In the genomic region with DNA sequence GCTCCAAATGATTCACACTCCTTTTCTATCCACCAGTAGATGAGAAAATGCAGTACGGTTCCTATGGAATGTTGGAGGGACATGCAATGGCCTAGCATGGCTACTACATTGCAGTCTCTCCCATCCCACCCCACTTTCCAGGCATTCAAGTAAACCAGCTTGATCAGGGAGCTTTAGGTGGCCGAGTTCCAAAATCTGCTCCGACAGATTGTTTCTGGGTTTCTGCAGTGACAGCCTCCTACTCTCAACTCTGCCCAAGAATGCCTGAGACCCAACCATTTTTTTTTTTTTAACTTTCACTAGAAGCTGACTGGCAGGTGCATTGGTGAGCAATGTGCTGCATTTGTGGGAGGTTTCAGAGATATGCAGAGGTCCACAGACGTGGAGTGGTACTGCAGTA, we compare ENCODE assay signal across 14 mouse cellular contexts. TPM values are rescaled to one million over a fixed set of nuclear protein-coding genes. Genes with fewer than 3 reads are reported as not detected.
A peak's percentile ranks its signal among the peaks of the same experiment; 100 is the strongest.
DNase-seq lines count a peak whose midpoint lies in the region; ATAC-seq lines count a peak whose summit lies in the region.
"Had no signal": no experiment of that assay in that cellular context is flagged by ENCODE, and none has a peak within 500 bp of the region (broad histone marks: within the 10 kb centered on the region; RNA-seq: fewer than 3 reads in every experiment).

No protein-coding gene starts in this region.

- peak; percentile 36; the same call in 1 of the 2 replicates for ATAC-seq in cerebellum, adult (ENCODE audit: insufficient number of reproducible peaks, low FRiP score, low TSS enrichment)
- no peak for ATAC-seq in granulocyte monocyte progenitor cell, adult 5-6 weeks (replicated peaks; ENCODE audit: poor library complexity, severe bottlenecking)
- ATAC-seq: liver, embryonic 12.5 days had no signal

- DNase-seq in cerebellum, postnatal 4 days (ENCODE audit: low spot score in 2 of 2) = no peak
- peak; percentile 26 for DNase-seq in brain, embryonic 18.5 days (ENCODE audit: low read depth, low spot score)
- DNase-seq in frontal cortex, postnatal 10 days (ENCODE audit: low spot score in 2 of 2) = peak; percentile 16 to 43
- DNase-seq in left cerebral cortex, postnatal 25 days (ENCODE audit: low spot score in 2 of 2) = peak; percentile 49 to 83
- DNase-seq in gastrocnemius, postnatal 25 days = no peak
- no peak for DNase-seq in adrenal gland, postnatal 36 days
- DNase-seq: heart, adult 18-20 months; kidney, postnatal 25 days; retina, postnatal 1 day had no signal

- intact Hi-C loops in left cerebral cortex, postnatal 25 days (cut with DNase I) = loop anchor here (2.0 to 10.0 kb wide), 5 partner anchors 248 to 1340 kb away; a partner anchor contains a TSS

RNA-seq across cellular contexts. Expression of a gene that starts 36.4 kb away (rescaled TPM):
- total RNA-seq in left cerebral cortex, postnatal 25 days (2021) = not detected
- total RNA-seq in gastrocnemius, postnatal 25 days (2021) = not detected
- total RNA-seq in granulocyte monocyte progenitor cell, adult 5-6 weeks (2014; fragmentation: Nextera tagmentation) = not detected in 2 replicates
- not detected in 2 replicates for total RNA-seq in granulocyte monocyte progenitor cell, adult 5-6 weeks (2017)
- total RNA-seq in adrenal gland, postnatal 36 days (2021) = not detected
- total RNA-seq: ES-E14; heart, adult 18-20 months; megakaryocyte progenitor cell, adult 5-6 weeks had no signal

RNA-seq across cellular contexts. Expression of a gene that starts 51.9 kb away (rescaled TPM):
- total RNA-seq in left cerebral cortex, postnatal 25 days (2021) = 10 to 100 TPM; 34.2 to 35.0 TPM
- 10 to 100 TPM; 16.5 to 19.1 TPM for total RNA-seq in gastrocnemius, postnatal 25 days (2021)
- 65.5 and 77.1 TPM in 2 replicates for total RNA-seq in granulocyte monocyte progenitor cell, adult 5-6 weeks (2014; fragmentation: Nextera tagmentation)
- 103 and 146 TPM in 2 replicates for total RNA-seq in granulocyte monocyte progenitor cell, adult 5-6 weeks (2017)
- total RNA-seq in adrenal gland, postnatal 36 days (2021) = 10 to 100 TPM; 42.5 to 42.9 TPM

Comparison
In these comparisons a context has a peak if more than half of its experiments do, and no peak if none do; other contexts are left out.
1. DNase-seq: peak in brain, embryonic 18.5 days (single experiment), frontal cortex, postnatal 10 days (2 of 2) and left cerebral cortex, postnatal 25 days (2 of 2); none in cerebellum, postnatal 4 days (0 of 2), gastrocnemius, postnatal 25 days (single experiment) and adrenal gland, postnatal 36 days (0 of 2).